Mouse (Mus musculus) cortical plate, adult 2 months (tissue): ENCODE measurements around the gene Auts2.

Source experiments
- CTCF ChIP-seq: fragments of 200-500 bp; IDR thresholded peaks from 2 replicates; pipeline ENCODE4 v1.5.1; 2011; ENCODE audit warnings: mild to moderate bottlenecking, control low read depth, low read length; ENCODE audit not compliant: insufficient read depth; ENCODE audit errors: extremely low read depth
- POLR2A ChIP-seq: fragments of 200-500 bp; IDR thresholded peaks from 2 replicates; pipeline ENCODE4 v1.6.1; 2011; ENCODE audit warnings: mild to moderate bottlenecking, low read length, control low read depth; ENCODE audit not compliant: insufficient read depth; ENCODE audit errors: extremely low read depth

DNA sequence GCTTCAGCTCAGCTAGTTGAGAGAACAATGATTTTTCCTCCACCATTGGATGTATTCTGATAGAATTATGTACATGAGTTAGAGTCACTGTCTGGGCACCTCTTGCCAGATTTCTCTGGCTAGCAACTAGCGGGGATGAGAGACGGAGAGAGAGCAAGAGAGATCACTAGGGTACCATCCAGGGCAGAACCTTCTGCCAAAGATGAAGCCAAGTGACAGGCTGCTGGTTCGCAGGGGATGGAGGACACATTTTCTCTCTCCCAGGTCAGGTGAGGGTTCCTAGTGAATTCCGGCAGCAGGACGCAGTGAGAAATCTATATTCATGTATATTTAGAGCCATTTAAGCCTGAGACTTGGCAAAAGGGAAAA, 956.8 kb downstream of the Auts2 start:
- TF ChIP-seq CTCF = no peak
- no peak for TF ChIP-seq POLR2A
